Mouse (Mus musculus): ENCODE data around the gene Ldlrad1. TPM values are rescaled to one million over a fixed set of nuclear protein-coding genes. Genes with fewer than 3 reads are reported as not detected.

The Ldlrad1 gene
- not detected in 2 replicates for polyA plus RNA-seq (2014; fragmentation: Nextera tagmentation; extraction: Ambion mirVana)

DNA sequence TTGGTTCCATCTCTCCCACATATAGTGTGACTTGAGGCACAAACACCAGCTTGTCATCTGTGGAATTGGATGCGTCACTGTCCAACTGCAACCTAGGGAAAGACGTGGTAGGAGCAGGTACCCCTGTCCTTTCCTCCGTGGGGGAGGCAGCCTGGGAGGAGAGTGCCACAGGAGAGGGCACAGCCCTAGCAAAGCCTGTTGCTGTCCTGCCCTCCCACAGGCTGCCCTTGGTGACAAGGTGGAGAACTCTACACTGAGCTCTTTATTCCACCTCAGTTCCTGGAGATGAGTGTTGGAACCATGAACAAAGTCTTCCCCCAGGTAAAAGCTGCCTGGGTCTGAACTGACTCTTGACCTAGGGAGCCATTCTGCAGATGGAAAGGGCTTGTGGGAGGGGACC, at the start of gene Ldlrad1:
Gene Ldlrad1, plus strand, starts transcription at position 301 of the 400 bp plus-strand sequence.
- Histone ChIP-seq H3K27ac (ENCODE audit: low read depth, low read length) (no peak within 1 kb of the TSS), H3K27me3 (replicated peaks; ENCODE audit: control insufficient read depth, insufficient read depth, low read length) (no peaks in the 10 kb centered on the region)
- WGBS, result 83% methylated on average over 3 of the region's 3 CpGs

GRCm38 (mm10) chr4:107160181-107160580, 48.8 kb upstream of the Ldlrad1 start:
- no peak overlapping the region for H3K4me3 ChIP-seq (ENCODE audit: low read depth, low read length)
- peaks cover 2% of the 10 kb centered on the region for H3K36me3 ChIP-seq (ENCODE audit: control insufficient read depth, insufficient read depth, low read length)
- no peaks in the 10 kb centered on the region for H3K27me3 ChIP-seq (replicated peaks; ENCODE audit: control insufficient read depth, insufficient read depth, low read length)
- no peak overlapping the region for H3K4me2 ChIP-seq
- WGBS, result 89% methylated on average over 8 of the region's 8 CpGs
- ATAC-seq (replicated peaks; ENCODE audit: low FRiP score), result no peak
- no peak overlapping the region for H3K27ac ChIP-seq (ENCODE audit: low read depth, low read length)
- DNase-seq (ENCODE audit: low spot score), result no peak
- H3K9me3 ChIP-seq (ENCODE audit: control insufficient read depth, low read length), result no peaks in the 10 kb centered on the region
- no peaks in the 10 kb centered on the region for H3K4me1 ChIP-seq (replicated peaks; ENCODE audit: control insufficient read depth, insufficient read depth, low read length)
- H3K9ac ChIP-seq (ENCODE audit: low read depth, low read length), result no peak overlapping the region

More for the DNA sequence above, at the start of gene Ldlrad1:
- DNase-seq (ENCODE audit: low spot score) (no peak), ATAC-seq (replicated peaks; ENCODE audit: low FRiP score) (no peak)
- no peak within 1 kb of the TSS for H3K9ac ChIP-seq (ENCODE audit: low read depth, low read length)
- H3K4me2 ChIP-seq, result no peak within 1 kb of the TSS
- H3K9me3 ChIP-seq (ENCODE audit: control insufficient read depth, low read length), result no peaks in the 10 kb centered on the region
- peaks cover 3% of the 10 kb centered on the region; the same call in 1 of the 2 replicates for H3K36me3 ChIP-seq (ENCODE audit: control insufficient read depth, insufficient read depth, low read length)
- peaks cover 9% of the 10 kb centered on the region; the same call in 1 of the 2 replicates for H3K4me1 ChIP-seq (replicated peaks; ENCODE audit: control insufficient read depth, insufficient read depth, low read length)
- no peak within 1 kb of the TSS for H3K4me3 ChIP-seq (ENCODE audit: low read depth, low read length)

DNA sequence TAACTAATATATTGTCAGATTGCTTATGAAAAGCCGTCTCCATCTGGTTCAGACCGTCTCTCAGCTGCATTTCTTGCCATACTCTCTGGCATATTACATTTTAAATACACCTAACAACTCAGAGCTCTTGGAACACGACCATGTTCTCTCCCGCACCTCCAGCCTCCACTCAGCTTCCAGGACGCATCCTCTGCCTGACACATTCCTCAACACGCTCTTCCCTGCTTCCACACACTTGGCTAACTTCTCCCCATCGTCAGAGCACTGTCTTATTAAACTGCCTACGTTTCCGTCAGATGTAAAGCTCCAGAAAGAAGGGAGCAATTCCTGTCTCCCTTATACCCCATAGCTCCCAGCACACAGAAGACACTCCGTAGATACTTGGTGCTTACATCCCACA, 45.6 kb upstream of the Ldlrad1 start:
- Histone ChIP-seq H3K9ac (ENCODE audit: low read depth, low read length) (no peak overlapping the region), H3K36me3 (ENCODE audit: control insufficient read depth, insufficient read depth, low read length) (peaks cover 6% of the 10 kb centered on the region), H3K4me1 (replicated peaks; ENCODE audit: control insufficient read depth, insufficient read depth, low read length) (no peaks in the 10 kb centered on the region), H3K27me3 (replicated peaks; ENCODE audit: control insufficient read depth, insufficient read depth, low read length) (no peaks in the 10 kb centered on the region), H3K9me3 (ENCODE audit: control insufficient read depth, low read length) (no peaks in the 10 kb centered on the region), H3K27ac (ENCODE audit: low read depth, low read length) (no peak overlapping the region), H3K4me3 (ENCODE audit: low read depth, low read length) (no peak overlapping the region), H3K4me2 (no peak overlapping the region)
- 87% methylated on average over 10 of the region's 10 CpGs for WGBS
- DNase-seq (ENCODE audit: low spot score) (no peak), ATAC-seq (replicated peaks; ENCODE audit: low FRiP score) (no peak)

- H3K36me3 ChIP-seq (ENCODE audit: control insufficient read depth, insufficient read depth, low read length), result peaks cover 6% of the 10 kb centered on the region
- 52% methylated on average over 9 of the region's 9 CpGs for WGBS
- no peaks in the 10 kb centered on the region for H3K4me1 ChIP-seq (replicated peaks; ENCODE audit: control insufficient read depth, insufficient read depth, low read length)
- H3K4me3 ChIP-seq (ENCODE audit: low read depth, low read length), result no peak overlapping the region
- ATAC-seq (replicated peaks; ENCODE audit: low FRiP score), result peak; percentile 53
- no peak overlapping the region for H3K4me2 ChIP-seq
- H3K9me3 ChIP-seq (ENCODE audit: control insufficient read depth, low read length), result no peaks in the 10 kb centered on the region
- no peaks in the 10 kb centered on the region for H3K27me3 ChIP-seq (replicated peaks; ENCODE audit: control insufficient read depth, insufficient read depth, low read length)
- DNase-seq (ENCODE audit: low spot score), result no peak
- H3K9ac ChIP-seq (ENCODE audit: low read depth, low read length), result no peak overlapping the region
- H3K27ac ChIP-seq (ENCODE audit: low read depth, low read length), result no peak overlapping the region
Observed at GRCm38 (mm10) chr4:107163756-107164587, 45.0 kb upstream of the Ldlrad1 start.

DNA sequence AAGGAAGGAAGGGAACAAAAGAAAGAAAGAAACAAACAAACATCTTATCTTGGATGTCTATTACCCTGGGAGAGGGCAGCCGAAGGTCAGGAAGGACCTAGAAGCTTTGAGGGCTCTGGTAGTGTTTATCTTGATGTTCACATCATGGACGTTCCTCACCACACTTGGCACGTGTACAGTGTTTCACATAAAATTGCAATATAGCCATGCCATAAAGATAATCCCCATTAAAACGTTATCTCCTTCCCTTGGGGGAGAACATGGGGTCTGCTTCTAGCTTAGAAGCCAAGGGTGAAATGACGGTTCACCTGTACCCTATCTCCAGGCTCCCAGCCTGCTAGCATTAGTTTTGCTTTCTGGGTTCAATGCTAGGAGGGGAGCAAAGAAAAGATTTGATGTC, 42.3 kb upstream of the Ldlrad1 start:
- Histone ChIP-seq H3K4me3 (ENCODE audit: low read depth, low read length) (no peak overlapping the region), H3K27me3 (replicated peaks; ENCODE audit: control insufficient read depth, insufficient read depth, low read length) (no peaks in the 10 kb centered on the region), H3K9me3 (ENCODE audit: control insufficient read depth, low read length) (no peaks in the 10 kb centered on the region), H3K27ac (ENCODE audit: low read depth, low read length) (no peak overlapping the region), H3K36me3 (ENCODE audit: control insufficient read depth, insufficient read depth, low read length) (peaks cover 8% of the 10 kb centered on the region), H3K4me1 (replicated peaks; ENCODE audit: control insufficient read depth, insufficient read depth, low read length) (no peaks in the 10 kb centered on the region), H3K9ac (ENCODE audit: low read depth, low read length) (no peak overlapping the region), H3K4me2 (no peak overlapping the region)
- no peak for DNase-seq (ENCODE audit: low spot score)
- no peak for ATAC-seq (replicated peaks; ENCODE audit: low FRiP score)
- 75% methylated on average over 5 of the region's 5 CpGs for WGBS

- no peak overlapping the region for H3K4me3 ChIP-seq (ENCODE audit: low read depth, low read length)
- DNase-seq (ENCODE audit: low spot score) (no peak), ATAC-seq (replicated peaks; ENCODE audit: low FRiP score) (no peak)
- no peaks in the 10 kb centered on the region for H3K27me3 ChIP-seq (replicated peaks; ENCODE audit: control insufficient read depth, insufficient read depth, low read length)
- H3K36me3 ChIP-seq (ENCODE audit: control insufficient read depth, insufficient read depth, low read length), result peaks cover 8% of the 10 kb centered on the region
- 76% methylated on average over 5 of the region's 5 CpGs for WGBS
- no peak overlapping the region for H3K9ac ChIP-seq (ENCODE audit: low read depth, low read length)
- H3K4me2 ChIP-seq, result no peak overlapping the region
- no peak overlapping the region for H3K27ac ChIP-seq (ENCODE audit: low read depth, low read length)
- no peaks in the 10 kb centered on the region for H3K9me3 ChIP-seq (ENCODE audit: control insufficient read depth, low read length)
- no peaks in the 10 kb centered on the region for H3K4me1 ChIP-seq (replicated peaks; ENCODE audit: control insufficient read depth, insufficient read depth, low read length)
Observed at GRCm38 (mm10) chr4:107167798-107168197, 41.2 kb upstream of the Ldlrad1 start.

DNA sequence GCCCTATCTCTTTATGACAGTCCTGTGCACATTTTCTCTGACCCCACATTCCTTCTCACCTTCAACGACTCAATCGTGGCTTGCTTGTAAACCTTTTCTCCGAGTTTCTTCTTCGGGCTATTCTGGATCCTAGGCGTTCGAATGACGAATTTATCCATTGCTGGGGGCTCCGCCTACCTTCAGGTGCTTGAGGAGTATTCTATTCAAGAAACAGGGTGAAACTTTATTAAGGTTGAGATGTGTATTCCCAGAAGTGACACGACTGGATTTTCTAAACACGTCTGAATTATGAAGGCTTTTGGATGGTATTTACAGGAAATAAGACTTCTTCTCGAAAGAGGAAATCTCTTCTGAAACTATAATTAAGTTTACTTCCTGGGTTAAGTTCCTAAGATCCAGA, 31.5 kb upstream of the Ldlrad1 start:
- Histone ChIP-seq H3K9ac (ENCODE audit: low read depth, low read length) (peak overlapping the region; percentile 76), H3K9me3 (ENCODE audit: control insufficient read depth, low read length) (no peaks in the 10 kb centered on the region), H3K4me3 (ENCODE audit: low read depth, low read length) (peak overlapping the region; percentile 77), H3K27me3 (replicated peaks; ENCODE audit: control insufficient read depth, insufficient read depth, low read length) (no peaks in the 10 kb centered on the region), H3K4me1 (replicated peaks; ENCODE audit: control insufficient read depth, insufficient read depth, low read length) (peaks cover 34% of the 10 kb centered on the region), H3K27ac (ENCODE audit: low read depth, low read length) (peak overlapping the region; percentile 99), H3K4me2 (peak overlapping the region; percentile 78), H3K36me3 (ENCODE audit: control insufficient read depth, insufficient read depth, low read length) (peaks cover 3% of the 10 kb centered on the region; the same call in 1 of the 2 replicates)
- DNase-seq (ENCODE audit: low spot score) (no peak), ATAC-seq (replicated peaks; ENCODE audit: low FRiP score) (no peak)
- 45% methylated on average over 11 of the region's 11 CpGs for WGBS

DNA sequence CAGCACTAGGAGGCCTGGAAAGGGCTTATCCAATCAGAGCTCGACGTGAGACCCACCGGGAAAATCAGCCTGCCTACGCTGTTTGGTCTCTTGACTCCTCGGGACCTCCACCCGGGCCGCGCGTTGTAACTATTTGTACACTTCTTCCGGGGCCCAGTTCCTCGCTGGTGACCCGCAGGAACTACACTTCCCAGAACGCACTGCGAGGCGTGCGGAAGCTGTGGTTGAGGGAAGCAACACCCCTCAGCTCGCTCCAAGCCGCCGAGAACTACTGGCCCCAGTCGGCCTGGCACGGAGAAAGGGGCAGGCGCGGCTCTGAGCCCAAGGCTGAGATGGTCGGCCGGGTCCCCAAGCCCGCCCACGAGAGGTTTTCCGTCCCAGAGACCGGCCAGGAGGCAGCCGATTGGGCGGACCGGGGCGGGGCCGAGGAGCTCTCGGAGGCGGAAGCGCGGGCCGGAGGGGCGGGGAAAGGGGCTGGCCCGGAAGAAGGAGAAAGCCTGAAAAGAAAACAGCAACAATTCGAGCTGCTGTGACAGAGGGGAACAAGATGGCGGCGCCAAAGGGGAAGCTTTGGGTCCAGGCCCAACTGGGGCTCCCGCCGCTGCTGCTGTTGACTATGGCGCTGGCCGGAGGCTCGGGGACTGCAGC, 30.7 kb upstream of the Ldlrad1 start, which contains the start of gene Tmem59:
Gene Tmem59, plus strand, starts transcription at position 218 of the 648 bp plus-strand sequence.
- peak; percentile 90 for ATAC-seq (replicated peaks; ENCODE audit: low FRiP score)
- DNase-seq (ENCODE audit: low spot score), result peak; percentile 98
- Histone ChIP-seq H3K9ac (ENCODE audit: low read depth, low read length) (peak within 1 kb of the TSS; percentile 76), H3K36me3 (ENCODE audit: control insufficient read depth, insufficient read depth, low read length) (peaks cover 3% of the 10 kb centered on the region; the same call in 1 of the 2 replicates), H3K9me3 (ENCODE audit: control insufficient read depth, low read length) (no peaks in the 10 kb centered on the region), H3K4me3 (ENCODE audit: low read depth, low read length) (peak within 1 kb of the TSS; percentile 77), H3K27ac (ENCODE audit: low read depth, low read length) (peak within 1 kb of the TSS; percentile 99), H3K27me3 (replicated peaks; ENCODE audit: control insufficient read depth, insufficient read depth, low read length) (no peaks in the 10 kb centered on the region), H3K4me2 (peak within 1 kb of the TSS; percentile 78), H3K4me1 (replicated peaks; ENCODE audit: control insufficient read depth, insufficient read depth, low read length) (peaks cover 42% of the 10 kb centered on the region)
- under 1% methylated on average over 49 of the region's 49 CpGs for WGBS
